Mouse (Mus musculus): ENCODE results near the gene Nrn1. TPM values are rescaled to one million over a fixed set of nuclear protein-coding genes. Genes with fewer than 3 reads are reported as not detected.

The Nrn1 gene
- polyA plus RNA-seq, 1 experiment: 151 TPM

DNA sequence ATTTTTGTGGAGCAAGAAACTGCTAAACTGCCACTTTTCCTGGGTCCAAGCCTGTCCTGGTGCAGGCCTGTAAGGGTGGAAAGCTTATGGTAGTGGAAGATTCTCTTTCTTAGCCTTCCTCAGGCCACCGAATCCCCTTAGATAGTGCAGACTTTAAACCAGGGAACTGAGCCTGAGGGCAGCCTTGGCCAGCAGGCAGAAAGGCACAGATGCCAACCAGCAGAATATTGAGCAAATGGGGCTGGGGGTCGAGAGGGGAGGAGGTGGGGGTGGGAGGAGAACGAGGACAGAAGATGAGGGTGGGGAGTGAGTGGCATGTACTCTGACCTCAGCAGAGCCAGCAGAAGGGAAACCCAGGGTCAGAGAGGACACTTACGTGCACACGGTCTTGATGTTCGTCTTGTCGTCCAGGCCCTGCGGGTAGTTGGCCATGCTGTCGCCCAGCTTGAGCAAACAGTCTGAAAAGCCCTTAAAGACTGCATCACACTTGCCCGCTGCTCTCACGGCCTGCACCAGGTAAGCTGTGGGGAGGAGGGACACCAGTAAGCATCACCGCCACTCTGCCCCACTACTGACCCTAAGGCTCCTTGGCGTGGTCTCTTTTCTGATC lies 5.1 kb downstream of the Nrn1 start:
- 4% methylated on average over 13 of the region's 13 CpGs for whole genome bisulfite sequencing
- peaks cover 16% of the 10 kb centered on the region for H3K4me1 ChIP-seq (ENCODE audit: control insufficient read depth, insufficient read depth, low read length)
- peak overlapping the region; percentile 65 for H3K4me3 ChIP-seq (replicated peaks; ENCODE audit: insufficient read depth, low read depth, low read length)
- H3K27ac ChIP-seq (ENCODE audit: insufficient read depth, low read length): peak overlapping the region; percentile 96
- H3K27me3 ChIP-seq (ENCODE audit: control insufficient read depth, insufficient read depth, low read length): no peaks in the 10 kb centered on the region
- DNase-seq: peak; percentile 49 to 66
- no peak for TF ChIP-seq POLR2A (IDR thresholded peaks at IDR 0.05; ENCODE audit: borderline replicate concordance, insufficient read depth, low read length)
- no peak for TF ChIP-seq CTCF (IDR thresholded peaks at IDR 0.05; ENCODE audit: borderline replicate concordance, insufficient read depth, low read depth, low read length)

- 35% methylated on average over 5 of the region's 5 CpGs for WGBS
- H3K4me3 ChIP-seq (replicated peaks; ENCODE audit: insufficient read depth, low read depth, low read length): no peak overlapping the region
- peak in 1 of 2 experiments; percentile 34 for DNase-seq
- no peak for TF ChIP-seq CTCF (IDR thresholded peaks at IDR 0.05; ENCODE audit: borderline replicate concordance, insufficient read depth, low read depth, low read length)
- no peak for TF ChIP-seq POLR2A (IDR thresholded peaks at IDR 0.05; ENCODE audit: borderline replicate concordance, insufficient read depth, low read length)
- H3K27ac ChIP-seq (ENCODE audit: insufficient read depth, low read length): no peak overlapping the region
- H3K27me3 ChIP-seq (ENCODE audit: control insufficient read depth, insufficient read depth, low read length): no peaks in the 10 kb centered on the region
- peaks cover 20% of the 10 kb centered on the region for H3K4me1 ChIP-seq (ENCODE audit: control insufficient read depth, insufficient read depth, low read length)
Measured at GRCm38 (mm10) chr13:36728509-36728908, 6.4 kb downstream of the Nrn1 start.

GRCm38 (mm10) chr13:36727779-36728470 lies 7.0 kb downstream of the Nrn1 start:
- peak overlapping the region; percentile 99 for H3K27ac ChIP-seq (ENCODE audit: insufficient read depth, low read length)
- H3K4me3 ChIP-seq (replicated peaks; ENCODE audit: insufficient read depth, low read depth, low read length): peak overlapping the region; percentile 72
- H3K27me3 ChIP-seq (ENCODE audit: control insufficient read depth, insufficient read depth, low read length): no peaks in the 10 kb centered on the region
- 9% methylated on average over 23 of the region's 23 CpGs for WGBS
- peaks cover 20% of the 10 kb centered on the region for H3K4me1 ChIP-seq (ENCODE audit: control insufficient read depth, insufficient read depth, low read length)
- DNase-seq: peak; percentile 42 to 45
- no peak for TF ChIP-seq POLR2A (IDR thresholded peaks at IDR 0.05; ENCODE audit: borderline replicate concordance, insufficient read depth, low read length)

DNA sequence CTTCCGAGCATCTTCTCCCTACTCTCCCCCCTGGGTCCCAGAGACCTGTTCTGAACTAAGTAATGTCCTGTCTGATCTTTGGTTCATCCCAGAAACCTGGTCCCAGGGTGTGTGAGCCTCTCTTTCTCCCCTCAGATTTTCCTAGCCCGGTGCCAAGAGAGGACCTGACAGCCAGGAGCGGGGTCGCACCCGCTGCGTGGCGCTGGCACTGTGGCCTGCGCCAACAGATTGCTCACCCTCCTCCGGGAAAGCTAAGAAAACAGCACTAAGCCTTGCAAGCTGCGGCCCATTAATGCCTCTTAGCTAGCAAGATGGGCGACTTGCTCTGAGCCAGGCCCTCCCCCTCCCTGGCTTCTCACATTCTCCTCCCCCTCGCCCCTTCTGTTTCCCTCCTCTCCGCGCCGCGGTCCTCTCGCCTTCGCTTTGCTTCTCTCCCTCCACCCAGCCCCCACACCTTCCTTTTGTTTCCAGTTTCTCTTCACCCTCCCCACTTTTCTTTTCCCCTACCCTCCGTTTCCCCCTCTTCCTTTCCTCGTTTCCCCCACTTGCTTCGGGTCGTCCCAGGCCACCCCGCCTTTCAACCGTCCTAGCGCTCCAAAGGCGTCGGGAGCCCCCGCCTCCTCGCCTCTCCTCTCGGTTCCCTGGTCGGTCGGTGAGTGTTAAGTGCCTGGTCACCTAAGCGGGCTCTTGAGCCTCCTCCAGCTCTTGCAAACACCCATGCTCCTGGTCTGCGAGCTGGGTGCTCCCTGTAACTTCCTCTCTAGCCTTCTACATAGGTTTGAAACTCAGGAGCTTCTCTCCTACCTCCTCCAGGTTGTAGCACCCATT lies 7.8 kb downstream of the Nrn1 start:
- peak; percentile 81 to 87 for DNase-seq
- Histone ChIP-seq H3K4me3 (replicated peaks; ENCODE audit: insufficient read depth, low read depth, low read length) (peak overlapping the region; percentile 72), H3K27me3 (ENCODE audit: control insufficient read depth, insufficient read depth, low read length) (no peaks in the 10 kb centered on the region), H3K27ac (ENCODE audit: insufficient read depth, low read length) (peak overlapping the region; percentile 99), H3K4me1 (ENCODE audit: control insufficient read depth, insufficient read depth, low read length) (peaks cover 20% of the 10 kb centered on the region)
- TF ChIP-seq POLR2A (IDR thresholded peaks at IDR 0.05; ENCODE audit: borderline replicate concordance, insufficient read depth, low read length) (peak; percentile 52; the same call in 1 of the 2 replicates), CTCF (IDR thresholded peaks at IDR 0.05; ENCODE audit: borderline replicate concordance, insufficient read depth, low read depth, low read length) (no peak)
- under 1% methylated on average over 34 of the region's 34 CpGs for WGBS

- under 1% methylated on average over 24 of the region's 24 CpGs for WGBS
- DNase-seq: peak; percentile 70 to 71
- H3K4me1 ChIP-seq (ENCODE audit: control insufficient read depth, insufficient read depth, low read length): peaks cover 20% of the 10 kb centered on the region
- TF ChIP-seq POLR2A (IDR thresholded peaks at IDR 0.05; ENCODE audit: borderline replicate concordance, insufficient read depth, low read length) (peak; percentile 14; the same call in 1 of the 2 replicates), CTCF (IDR thresholded peaks at IDR 0.05; ENCODE audit: borderline replicate concordance, insufficient read depth, low read depth, low read length) (no peak)
- H3K27ac ChIP-seq (ENCODE audit: insufficient read depth, low read length): peak overlapping the region; percentile 99
- peak overlapping the region; percentile 72 for H3K4me3 ChIP-seq (replicated peaks; ENCODE audit: insufficient read depth, low read depth, low read length)
- no peaks in the 10 kb centered on the region for H3K27me3 ChIP-seq (ENCODE audit: control insufficient read depth, insufficient read depth, low read length)
Measured at GRCm38 (mm10) chr13:36726551-36726950, 8.4 kb downstream of the Nrn1 start.

- DNase-seq: peak; percentile 24 to 33
- Histone ChIP-seq H3K27me3 (ENCODE audit: control insufficient read depth, insufficient read depth, low read length) (no peaks in the 10 kb centered on the region), H3K27ac (ENCODE audit: insufficient read depth, low read length) (peak overlapping the region; percentile 63; the same call in 1 of the 2 replicates), H3K4me1 (ENCODE audit: control insufficient read depth, insufficient read depth, low read length) (peaks cover 20% of the 10 kb centered on the region), H3K4me3 (replicated peaks; ENCODE audit: insufficient read depth, low read depth, low read length) (peak overlapping the region; percentile 21)
- no peak for TF ChIP-seq POLR2A (IDR thresholded peaks at IDR 0.05; ENCODE audit: borderline replicate concordance, insufficient read depth, low read length)
- no peak for TF ChIP-seq CTCF (IDR thresholded peaks at IDR 0.05; ENCODE audit: borderline replicate concordance, insufficient read depth, low read depth, low read length)
- WGBS: 25% methylated on average over 8 of the region's 8 CpGs
Measured at GRCm38 (mm10) chr13:36725881-36726280, 9.1 kb downstream of the Nrn1 start.

DNA sequence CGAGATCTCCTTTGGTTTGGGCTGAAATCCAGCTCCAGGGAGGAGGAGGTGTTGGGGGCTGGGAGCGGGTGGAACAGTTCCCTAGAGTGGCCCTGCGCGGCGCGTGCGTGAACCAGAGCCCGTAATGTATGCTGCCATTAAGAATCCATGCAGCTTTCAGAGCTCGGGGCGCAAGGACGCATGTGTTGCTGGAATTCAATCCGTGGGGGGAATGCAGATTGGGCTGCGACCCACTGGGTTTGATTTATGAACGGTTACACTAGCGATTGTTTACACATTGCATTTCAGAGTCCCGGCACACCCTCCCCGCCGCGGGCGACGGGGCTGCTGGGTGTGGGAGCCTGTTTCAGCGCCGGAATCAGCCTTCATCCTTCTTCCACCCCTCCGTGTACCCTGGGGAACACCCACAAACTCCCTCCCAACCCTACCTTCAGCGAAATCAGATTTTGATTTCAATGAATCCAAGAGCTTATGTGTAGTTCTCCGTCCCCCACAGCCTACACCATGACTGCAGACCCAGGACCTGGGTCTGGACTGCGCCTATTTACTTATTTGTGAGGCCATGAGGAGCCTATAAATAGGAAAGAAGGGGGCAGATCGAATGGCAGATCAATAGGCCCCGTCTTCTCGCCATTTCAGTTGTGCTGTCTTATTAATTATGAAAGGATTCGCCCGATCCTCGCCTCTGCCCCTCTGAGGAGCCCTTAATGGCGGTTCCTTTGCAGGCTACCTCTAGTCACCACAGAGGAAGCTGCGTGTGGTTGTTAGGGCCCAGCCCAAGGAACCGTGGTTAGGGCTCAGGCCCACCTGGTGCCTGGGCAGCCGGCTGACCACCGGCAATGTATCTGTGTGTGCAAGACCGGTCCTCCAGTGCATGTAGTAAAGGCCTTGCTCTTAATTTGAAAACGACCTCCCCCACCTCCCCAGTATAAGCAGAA lies 10.1 kb downstream of the Nrn1 start:
- Histone ChIP-seq H3K27ac (ENCODE audit: insufficient read depth, low read length) (peak overlapping the region; percentile 73), H3K4me1 (ENCODE audit: control insufficient read depth, insufficient read depth, low read length) (peaks cover 17% of the 10 kb centered on the region), H3K27me3 (ENCODE audit: control insufficient read depth, insufficient read depth, low read length) (no peaks in the 10 kb centered on the region), H3K4me3 (replicated peaks; ENCODE audit: insufficient read depth, low read depth, low read length) (peak overlapping the region; percentile 58)
- TF ChIP-seq POLR2A (IDR thresholded peaks at IDR 0.05; ENCODE audit: borderline replicate concordance, insufficient read depth, low read length): peak; percentile 61; the same call in 1 of the 2 replicates
- no peak for TF ChIP-seq CTCF (IDR thresholded peaks at IDR 0.05; ENCODE audit: borderline replicate concordance, insufficient read depth, low read depth, low read length)
- peak; percentile 87 to 89 for DNase-seq
- WGBS: 12% methylated on average over 40 of the region's 40 CpGs
